Mouse (Mus musculus): ENCODE data around the gene Wdr35. TPM values are rescaled to one million over a fixed set of nuclear protein-coding genes. Genes with fewer than 3 reads are reported as not detected.
A peak's percentile ranks its signal among the peaks of the same experiment; 100 is the strongest.
"Not testable (repeated sequence)": the region's sequence is repeated elsewhere in the genome, so short reads cannot be mapped to it uniquely, and the experiment has no call there.

Gene Wdr35
- polyA plus RNA-seq (2014; fragmentation: Nextera tagmentation; extraction: Ambion mirVana): 21.6 and 24.8 TPM in 2 replicates

GRCm38 (mm10) chr12:8973820-8974465 lies at the start of gene Wdr35:
Gene Wdr35, plus strand, starts transcription at chr12:8973892.
- Histone ChIP-seq H3K27ac (ENCODE audit: low read depth, low read length) (0 out of 2 replicates have a peak within 1 kb of the TSS, but pooled peaks have one; percentile 45), H3K27me3 (replicated peaks; ENCODE audit: control insufficient read depth, insufficient read depth, low read length) (no peaks in the 10 kb centered on the region), H3K4me1 (ENCODE audit: control insufficient read depth, insufficient read depth, low read length) (peaks cover 6% of the 10 kb centered on the region), H3K36me3 (ENCODE audit: control insufficient read depth, insufficient read depth, low read length) (peaks cover 5% of the 10 kb centered on the region), H3K9ac (ENCODE audit: low read length) (peak within 1 kb of the TSS; percentile 56), H3K9me3 (replicated peaks; ENCODE audit: control insufficient read depth, low read length) (no peaks in the 10 kb centered on the region), H3K4me3 (ENCODE audit: low read depth, low read length) (peak within 1 kb of the TSS; percentile 55), H3K4me2 (ENCODE audit: low read length) (peak within 1 kb of the TSS; percentile 69)
- DNase-seq (ENCODE audit: low spot score) (peak; percentile 95), ATAC-seq (peak; percentile 97)
- WGBS: under 1% methylated on average over 45 of the region's 45 CpGs

DNA sequence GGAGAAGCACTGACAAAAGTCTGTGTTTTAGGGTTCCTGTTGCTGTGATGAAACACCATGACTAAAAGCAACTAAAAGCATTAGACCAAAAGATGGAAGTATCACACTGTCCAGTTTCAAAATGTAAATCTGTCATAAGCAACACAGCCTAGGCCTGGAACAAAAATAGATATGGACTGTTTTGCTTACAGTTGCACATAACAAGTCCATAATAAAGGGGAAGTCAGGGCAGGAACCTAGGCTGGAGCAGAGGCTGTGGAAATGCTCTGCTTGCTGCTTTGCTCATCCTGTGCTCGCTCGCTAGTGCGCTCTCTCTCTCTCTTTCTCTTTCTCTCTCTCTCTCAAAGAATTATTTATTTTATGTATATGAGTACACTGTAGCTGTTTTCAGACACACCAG lies 46.0 kb upstream of the Wdr35 start:
- DNase-seq (ENCODE audit: low spot score) (no peak), ATAC-seq (no peak)
- Histone ChIP-seq H3K9ac (ENCODE audit: low read length) (no peak overlapping the region), H3K36me3 (ENCODE audit: control insufficient read depth, insufficient read depth, low read length) (peaks cover 8% of the 10 kb centered on the region; the same call in 1 of the 2 replicates), H3K4me1 (ENCODE audit: control insufficient read depth, insufficient read depth, low read length) (peaks cover 20% of the 10 kb centered on the region), H3K9me3 (replicated peaks; ENCODE audit: control insufficient read depth, low read length) (no peaks in the 10 kb centered on the region), H3K4me2 (ENCODE audit: low read length) (no peak overlapping the region), H3K27ac (ENCODE audit: low read depth, low read length) (no peak overlapping the region), H3K4me3 (ENCODE audit: low read depth, low read length) (no peak overlapping the region), H3K27me3 (replicated peaks; ENCODE audit: control insufficient read depth, insufficient read depth, low read length) (no peaks in the 10 kb centered on the region)
- WGBS: 92% methylated on average over 3 of the region's 3 CpGs

DNA sequence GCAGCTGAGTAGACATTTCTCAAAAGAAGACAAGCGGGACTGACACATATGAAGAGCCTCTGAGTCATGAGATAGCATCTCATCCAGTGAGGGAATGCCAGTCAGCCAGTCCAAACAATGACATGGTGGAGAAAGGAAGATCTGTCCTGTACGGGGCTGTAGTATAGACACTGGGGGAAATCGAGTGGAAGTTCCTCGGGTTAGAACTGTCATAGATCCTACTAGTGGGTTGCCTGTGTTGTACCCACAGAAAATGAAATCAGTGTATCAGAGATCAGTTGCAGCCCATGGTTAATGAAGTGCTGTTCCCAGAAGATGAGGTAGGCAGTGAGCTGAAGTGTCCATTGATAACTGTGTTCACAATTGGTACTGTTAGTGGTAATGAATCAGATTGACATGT lies 44.9 kb upstream of the Wdr35 start:
- Histone ChIP-seq H3K4me1 (ENCODE audit: control insufficient read depth, insufficient read depth, low read length) (peaks cover 12% of the 10 kb centered on the region; the same call in 1 of the 2 replicates), H3K9ac (ENCODE audit: low read length) (no peak overlapping the region), H3K27me3 (replicated peaks; ENCODE audit: control insufficient read depth, insufficient read depth, low read length) (no peaks in the 10 kb centered on the region), H3K27ac (ENCODE audit: low read depth, low read length) (no peak overlapping the region), H3K9me3 (replicated peaks; ENCODE audit: control insufficient read depth, low read length) (no peaks in the 10 kb centered on the region), H3K36me3 (ENCODE audit: control insufficient read depth, insufficient read depth, low read length) (peaks cover 13% of the 10 kb centered on the region), H3K4me2 (ENCODE audit: low read length) (no peak overlapping the region), H3K4me3 (ENCODE audit: low read depth, low read length) (no peak overlapping the region)
- 80% methylated on average over 4 of the region's 4 CpGs for WGBS
- no peak for DNase-seq (ENCODE audit: low spot score)
- ATAC-seq: no peak

DNA sequence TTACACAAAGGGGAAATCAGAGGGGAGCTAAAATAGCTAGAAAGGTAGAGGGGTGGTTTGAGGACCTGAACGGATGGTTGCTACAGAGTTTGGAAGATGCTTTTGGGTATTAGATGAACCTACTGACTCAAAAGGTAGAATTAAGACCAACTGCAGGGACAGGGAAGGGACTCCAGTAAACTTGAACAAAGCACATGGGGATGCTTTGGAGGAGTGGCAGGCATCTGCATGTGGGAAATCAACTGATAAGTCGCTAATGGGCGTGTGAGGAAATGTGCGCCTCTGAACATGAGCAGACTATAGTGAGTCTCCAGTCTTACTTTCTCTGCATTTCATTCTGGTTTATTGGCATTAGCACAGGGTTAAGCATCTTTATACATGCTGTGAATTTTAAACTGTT lies 42.6 kb upstream of the Wdr35 start:
- Histone ChIP-seq H3K36me3 (ENCODE audit: control insufficient read depth, insufficient read depth, low read length) (peaks cover 28% of the 10 kb centered on the region), H3K27me3 (replicated peaks; ENCODE audit: control insufficient read depth, insufficient read depth, low read length) (no peaks in the 10 kb centered on the region), H3K9ac (ENCODE audit: low read length) (no peak overlapping the region), H3K9me3 (replicated peaks; ENCODE audit: control insufficient read depth, low read length) (no peaks in the 10 kb centered on the region), H3K4me2 (ENCODE audit: low read length) (no peak overlapping the region), H3K4me1 (ENCODE audit: control insufficient read depth, insufficient read depth, low read length) (no peaks in the 10 kb centered on the region), H3K27ac (ENCODE audit: low read depth, low read length) (no peak overlapping the region), H3K4me3 (ENCODE audit: low read depth, low read length) (no peak overlapping the region)
- WGBS: 82% methylated on average over 4 of the region's 4 CpGs
- DNase-seq (ENCODE audit: low spot score): no peak
- no peak for ATAC-seq

GRCm38 (mm10) chr12:8935349-8935748 lies 38.3 kb upstream of the Wdr35 start:
- 85% methylated on average over 5 of the region's 5 CpGs for WGBS
- H3K9me3 ChIP-seq (replicated peaks; ENCODE audit: control insufficient read depth, low read length): no peaks in the 10 kb centered on the region
- H3K36me3 ChIP-seq (ENCODE audit: control insufficient read depth, insufficient read depth, low read length): peaks cover 59% of the 10 kb centered on the region
- no peaks in the 10 kb centered on the region for H3K4me1 ChIP-seq (ENCODE audit: control insufficient read depth, insufficient read depth, low read length)
- no peak overlapping the region for H3K4me2 ChIP-seq (ENCODE audit: low read length)
- H3K27me3 ChIP-seq (replicated peaks; ENCODE audit: control insufficient read depth, insufficient read depth, low read length): no peaks in the 10 kb centered on the region
- no peak overlapping the region for H3K9ac ChIP-seq (ENCODE audit: low read length)
- ATAC-seq (no peak), DNase-seq (ENCODE audit: low spot score) (no peak)
- no peak overlapping the region for H3K4me3 ChIP-seq (ENCODE audit: low read depth, low read length)
- H3K27ac ChIP-seq (ENCODE audit: low read depth, low read length): no peak overlapping the region

GRCm38 (mm10) chr12:8936210-8936609 lies 37.5 kb upstream of the Wdr35 start:
- H3K9me3 ChIP-seq (replicated peaks; ENCODE audit: control insufficient read depth, low read length); DNase-seq (ENCODE audit: low spot score); H3K4me1 ChIP-seq (ENCODE audit: control insufficient read depth, insufficient read depth, low read length); H3K27ac ChIP-seq (ENCODE audit: low read depth, low read length); H3K4me3 ChIP-seq (ENCODE audit: low read depth, low read length); ATAC-seq; H3K9ac ChIP-seq (ENCODE audit: low read length); H3K4me2 ChIP-seq (ENCODE audit: low read length); H3K27me3 ChIP-seq (replicated peaks; ENCODE audit: control insufficient read depth, insufficient read depth, low read length): not testable (repeated sequence)
- peaks cover 59% of the 10 kb centered on the region for H3K36me3 ChIP-seq (ENCODE audit: control insufficient read depth, insufficient read depth, low read length)
- 74% methylated on average over 4 of the region's 4 CpGs for WGBS

DNA sequence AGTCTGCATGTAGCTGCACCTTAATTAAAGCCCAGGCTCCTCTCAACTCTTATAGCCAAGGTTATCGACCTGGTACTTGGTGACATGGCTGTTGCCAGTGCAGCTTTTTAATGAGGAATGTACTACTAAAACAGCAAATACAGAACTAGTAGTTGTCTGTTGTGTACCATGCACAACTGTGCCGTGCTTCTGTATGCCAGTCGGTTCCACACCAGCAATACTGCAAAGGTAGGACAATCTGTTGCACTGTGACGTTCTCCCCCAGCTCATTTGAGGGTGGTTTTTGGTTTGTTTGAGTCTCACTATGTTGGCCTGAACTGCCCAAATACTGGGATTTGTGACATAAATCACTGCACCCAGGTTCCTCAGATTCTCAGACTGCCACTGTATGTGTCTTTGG lies 34.2 kb upstream of the Wdr35 start:
- H3K4me1 ChIP-seq (ENCODE audit: control insufficient read depth, insufficient read depth, low read length): no peaks in the 10 kb centered on the region
- no peaks in the 10 kb centered on the region for H3K27me3 ChIP-seq (replicated peaks; ENCODE audit: control insufficient read depth, insufficient read depth, low read length)
- no peak overlapping the region for H3K4me2 ChIP-seq (ENCODE audit: low read length)
- H3K9ac ChIP-seq (ENCODE audit: low read length): no peak overlapping the region
- DNase-seq (ENCODE audit: low spot score) (no peak), ATAC-seq (no peak)
- no peak overlapping the region for H3K4me3 ChIP-seq (ENCODE audit: low read depth, low read length)
- H3K36me3 ChIP-seq (ENCODE audit: control insufficient read depth, insufficient read depth, low read length): peaks cover 51% of the 10 kb centered on the region
- H3K9me3 ChIP-seq (replicated peaks; ENCODE audit: control insufficient read depth, low read length): no peaks in the 10 kb centered on the region
- no peak overlapping the region for H3K27ac ChIP-seq (ENCODE audit: low read depth, low read length)
- 93% methylated on average over 4 of the region's 4 CpGs for WGBS

GRCm38 (mm10) chr12:8940011-8941005 lies 33.4 kb upstream of the Wdr35 start:
- ATAC-seq (0 out of 2 replicates have a peak, but pooled peaks have one; percentile 26), DNase-seq (ENCODE audit: low spot score) (no peak)
- 71% methylated on average over 12 of the region's 12 CpGs for WGBS
- no peak overlapping the region for H3K4me3 ChIP-seq (ENCODE audit: low read depth, low read length)
- no peak overlapping the region for H3K4me2 ChIP-seq (ENCODE audit: low read length)
- H3K36me3 ChIP-seq (ENCODE audit: control insufficient read depth, insufficient read depth, low read length): peaks cover 43% of the 10 kb centered on the region
- no peaks in the 10 kb centered on the region for H3K27me3 ChIP-seq (replicated peaks; ENCODE audit: control insufficient read depth, insufficient read depth, low read length)
- no peak overlapping the region for H3K9ac ChIP-seq (ENCODE audit: low read length)
- H3K4me1 ChIP-seq (ENCODE audit: control insufficient read depth, insufficient read depth, low read length): no peaks in the 10 kb centered on the region
- no peaks in the 10 kb centered on the region for H3K9me3 ChIP-seq (replicated peaks; ENCODE audit: control insufficient read depth, low read length)
- no peak overlapping the region for H3K27ac ChIP-seq (ENCODE audit: low read depth, low read length)
